Mouse (Mus musculus) telencephalon, adult 2 months (tissue): ENCODE results near the gene Otud7b.

Source experiments
- DNase-seq: peaks from one replicate; pipeline ENCODE4 v3.0.0-alpha.2; 2011; ENCODE audit warnings: low read depth, low spot score

The Otud7b gene

DNA sequence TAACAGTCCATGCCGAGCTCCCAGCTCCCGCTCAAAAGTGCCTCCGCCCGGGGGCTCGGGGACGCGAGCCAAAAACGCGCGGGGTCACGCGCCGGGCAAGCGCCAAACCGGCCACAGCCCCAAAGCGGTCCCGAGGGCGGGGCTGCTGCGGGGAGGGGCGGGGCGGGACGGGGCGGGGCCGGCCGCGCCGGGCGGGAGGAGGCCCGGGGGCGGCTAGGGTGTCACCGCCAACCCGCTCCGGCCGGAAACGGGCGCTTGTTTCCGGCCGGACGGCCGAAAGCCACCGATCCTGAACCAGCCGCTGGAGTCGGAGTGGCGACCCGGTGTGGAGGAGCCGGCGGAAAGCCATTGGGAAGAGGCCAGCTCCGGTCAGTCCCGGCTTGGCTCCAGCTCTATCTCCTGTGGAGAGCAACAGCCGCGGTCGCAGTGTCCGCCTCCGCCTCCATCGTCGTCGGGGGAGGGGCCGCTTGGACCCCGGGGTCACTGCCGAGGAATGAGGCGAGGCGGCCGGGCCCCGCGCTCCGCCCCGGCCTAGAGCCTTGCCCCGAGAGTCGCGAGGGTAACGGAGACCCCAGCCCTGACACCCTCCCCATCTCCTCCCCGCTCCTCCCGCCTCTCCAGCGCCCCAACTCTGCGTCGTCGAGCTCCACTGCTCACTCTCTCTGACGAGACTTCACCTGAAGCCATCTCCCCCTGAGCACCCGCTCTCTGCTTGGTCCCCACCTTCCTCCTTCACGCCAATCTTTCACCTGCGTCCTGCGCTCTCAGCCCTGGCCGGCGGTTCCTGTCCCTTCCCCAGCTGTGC, at the start of gene Otud7b:
Gene Otud7b (plus strand): TSS at position 267 of the 805 bp plus-strand sequence.
- DNase-seq = no peak

DNA sequence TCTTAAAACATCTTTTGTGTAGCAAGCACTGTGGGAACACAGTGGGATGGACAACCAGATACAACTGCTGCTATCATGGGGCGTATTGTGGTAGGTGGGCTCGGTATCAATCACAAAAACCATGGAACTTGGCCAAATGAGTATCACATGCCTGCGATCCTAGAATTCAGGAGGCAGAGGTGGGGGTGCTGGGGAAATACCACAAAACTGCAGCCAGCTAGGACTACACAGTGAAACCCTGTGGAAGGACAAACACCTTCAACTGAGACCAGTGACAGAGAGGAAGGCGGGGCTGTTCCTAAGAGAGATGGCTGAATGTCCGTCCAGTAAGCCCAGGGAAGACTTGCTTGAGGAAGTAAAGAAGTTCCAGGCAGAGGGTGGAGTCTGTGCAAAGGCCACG, 49.0 kb upstream of the Otud7b start:
- no peak for DNase-seq

DNA sequence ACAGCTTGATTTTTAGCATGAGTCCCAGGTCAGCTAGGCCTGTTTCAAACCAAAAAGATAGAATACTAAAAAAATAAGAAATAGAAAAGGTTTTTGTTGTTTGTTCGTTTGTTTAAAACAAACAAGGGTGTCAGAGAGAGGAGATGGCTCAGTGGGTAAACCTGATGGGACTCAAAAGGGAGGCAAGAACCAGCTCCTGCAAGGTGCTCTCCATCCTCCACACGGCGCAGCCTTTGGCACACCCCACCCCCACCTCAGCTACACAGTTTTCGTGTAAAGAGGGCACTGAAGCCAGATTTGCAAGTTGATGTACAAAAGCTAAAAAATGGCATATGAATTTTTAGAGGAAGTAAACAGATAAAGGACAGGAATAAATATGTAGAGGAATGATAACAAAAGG, 48.3 kb upstream of the Otud7b start:
- DNase-seq = no peak

DNA sequence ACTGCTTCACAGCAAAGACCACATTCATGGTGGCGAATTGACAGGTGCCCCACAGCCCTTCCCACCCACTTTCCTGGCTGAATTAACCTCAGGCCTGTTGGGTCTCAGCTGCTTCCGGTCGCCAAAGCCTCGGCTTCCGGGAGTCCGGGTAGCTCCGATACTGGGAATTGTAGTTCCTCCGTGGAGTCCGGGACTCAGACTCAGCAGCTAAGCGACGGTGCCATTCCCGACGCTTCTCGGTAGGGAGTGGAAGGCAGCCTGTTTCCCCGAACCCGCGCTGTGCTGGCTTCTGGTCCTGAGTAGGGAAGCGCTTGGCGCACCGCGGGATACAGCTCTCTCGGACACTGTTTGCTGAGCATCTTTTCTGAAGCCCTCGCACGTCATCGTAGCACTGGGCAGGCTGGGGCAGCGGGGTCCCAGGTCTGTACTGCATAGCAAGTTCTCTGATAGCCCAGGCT, 46.6 kb upstream of the Otud7b start:
- peak; percentile 91 for DNase-seq

DNA sequence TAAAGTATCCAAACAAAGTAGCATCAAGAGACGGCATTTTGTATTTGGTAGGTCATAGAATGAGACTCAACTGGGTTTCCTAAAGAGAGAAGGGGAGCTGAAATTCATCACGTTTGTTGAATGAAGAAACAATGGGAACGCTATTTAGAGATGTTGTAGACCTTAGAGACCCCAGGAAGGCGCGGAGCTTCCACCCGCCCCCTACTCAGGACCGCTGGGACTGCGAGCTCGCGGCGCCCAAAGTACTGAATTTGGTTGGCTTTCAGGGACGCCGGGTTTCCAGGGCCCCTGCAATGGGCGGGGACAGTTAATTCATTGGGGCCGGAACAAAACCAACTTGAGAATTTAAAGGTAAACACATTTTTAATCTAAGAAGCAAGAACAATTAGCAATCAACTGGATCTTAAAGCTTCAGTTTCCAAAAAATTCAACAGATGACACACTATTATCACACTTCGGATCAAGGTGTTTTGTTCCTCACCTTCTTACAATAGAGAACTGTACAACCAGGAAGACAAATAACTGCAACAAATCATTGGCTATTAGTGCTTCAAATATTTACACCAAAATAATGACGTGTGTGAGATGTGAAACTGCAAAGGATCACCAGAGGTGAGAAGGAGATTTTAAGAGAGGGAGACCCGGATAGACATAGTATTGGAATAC, 46.0 kb upstream of the Otud7b start, which contains the start of gene Vps45:
Gene Vps45 (minus strand): TSS at position 236 of the 666 bp plus-strand sequence.
- peak; percentile 70 for DNase-seq

DNA sequence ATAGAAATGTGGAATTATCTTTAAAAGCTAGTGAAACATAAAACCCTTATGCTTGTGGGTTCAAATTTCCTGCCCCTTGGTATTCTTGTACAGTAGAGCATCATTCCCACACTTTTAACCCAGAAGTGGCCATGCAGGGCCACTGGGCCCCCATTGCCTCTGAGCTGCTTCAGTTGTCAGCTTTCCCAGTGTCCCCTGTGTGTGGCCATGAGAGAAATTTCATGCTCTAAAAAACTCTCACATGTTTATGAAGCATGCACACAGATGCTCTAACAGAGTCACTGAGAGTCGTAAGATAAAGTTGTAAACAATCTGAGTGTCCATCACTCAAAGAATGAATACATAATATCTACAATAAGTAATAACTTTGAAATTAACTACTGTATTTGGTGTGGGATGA, 44.2 kb upstream of the Otud7b start:
- no peak for DNase-seq

DNA sequence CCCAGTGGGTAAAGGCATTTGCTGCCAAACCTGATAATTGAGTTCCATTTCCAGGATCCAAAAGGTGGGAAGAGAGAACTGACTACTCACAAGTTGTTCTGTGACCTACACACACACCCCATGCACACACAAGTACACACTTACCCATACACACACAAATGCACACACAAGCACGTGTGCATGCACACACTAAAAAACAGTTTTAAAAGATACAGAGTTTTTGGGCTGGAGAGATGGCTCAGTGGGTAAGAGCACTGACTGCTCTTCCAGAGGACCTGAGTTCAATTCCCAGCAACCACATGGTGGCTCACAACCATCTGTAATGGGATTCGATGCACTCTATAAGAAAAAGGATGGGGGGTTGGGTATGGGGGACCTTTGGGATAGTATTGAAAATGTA, 41.0 kb upstream of the Otud7b start:
- DNase-seq = no peak

DNA sequence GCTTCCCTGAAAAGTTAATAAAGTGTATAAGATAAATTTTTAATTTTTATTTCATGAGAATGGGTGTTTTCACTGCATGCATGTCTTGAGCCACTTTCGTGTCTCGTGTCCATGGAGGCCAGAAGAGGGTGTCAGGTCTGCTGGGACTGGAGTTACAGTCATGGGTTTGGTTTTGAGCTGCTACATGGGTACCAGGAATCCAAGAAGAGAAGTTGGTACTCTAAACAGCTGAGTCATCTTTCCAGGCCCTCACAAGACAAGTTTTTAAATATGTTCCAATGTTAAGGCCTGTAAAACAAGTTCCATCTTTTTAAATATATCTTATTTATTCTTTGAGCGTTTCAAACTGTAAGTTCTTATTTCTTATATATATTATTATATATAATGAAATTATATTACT, 40.1 kb upstream of the Otud7b start:
- DNase-seq = no peak

DNA sequence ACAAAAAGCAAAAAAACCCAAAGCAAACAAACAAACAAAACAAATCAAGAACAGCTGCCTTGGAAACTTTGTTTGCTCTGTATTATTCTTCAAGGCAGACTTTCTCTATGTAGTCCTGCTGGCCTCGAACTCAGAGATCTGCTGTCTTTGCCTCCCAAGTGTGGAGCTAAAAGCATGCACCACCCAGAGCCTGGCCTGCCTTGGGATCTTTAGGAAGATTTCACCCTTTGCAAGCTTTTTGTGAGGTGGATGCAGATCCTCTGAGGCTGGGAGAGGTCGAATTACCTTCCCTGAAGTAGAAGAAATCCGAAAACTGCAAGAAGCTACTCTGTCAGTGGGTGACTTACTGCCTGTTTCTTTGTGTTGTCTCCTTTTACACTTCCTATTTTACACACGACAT, 39.2 kb upstream of the Otud7b start:
- DNase-seq = no peak

DNA sequence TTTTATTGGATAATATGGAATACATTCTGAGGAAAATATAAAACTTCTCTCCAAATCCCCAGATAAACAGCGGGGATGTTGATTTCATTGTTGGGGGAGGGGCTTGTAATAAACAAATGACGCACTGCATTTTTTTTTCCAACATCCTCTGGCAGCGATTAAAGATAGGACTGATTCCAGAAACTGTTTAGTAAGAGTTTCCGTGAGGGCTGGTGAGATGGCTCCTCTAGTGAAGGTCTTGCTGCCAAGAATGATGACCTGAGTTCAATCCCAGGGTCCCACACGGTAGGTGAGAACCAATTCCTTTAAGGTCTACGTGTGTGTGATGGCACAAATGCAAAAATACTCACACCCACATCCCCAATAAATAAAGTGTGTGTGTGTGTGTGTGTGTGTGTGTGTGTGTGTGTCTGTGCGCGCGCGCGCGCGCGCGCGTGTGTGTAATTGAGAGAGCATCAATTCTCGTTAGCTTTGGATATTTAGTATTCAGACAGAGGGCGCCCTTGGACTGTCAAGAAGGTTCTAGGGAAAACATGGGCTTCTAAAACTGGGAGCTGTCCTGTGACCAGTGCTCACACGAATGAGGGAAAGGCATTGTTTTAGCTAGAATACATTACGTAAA, 38.5 kb upstream of the Otud7b start:
- DNase-seq = peak; percentile 86

DNA sequence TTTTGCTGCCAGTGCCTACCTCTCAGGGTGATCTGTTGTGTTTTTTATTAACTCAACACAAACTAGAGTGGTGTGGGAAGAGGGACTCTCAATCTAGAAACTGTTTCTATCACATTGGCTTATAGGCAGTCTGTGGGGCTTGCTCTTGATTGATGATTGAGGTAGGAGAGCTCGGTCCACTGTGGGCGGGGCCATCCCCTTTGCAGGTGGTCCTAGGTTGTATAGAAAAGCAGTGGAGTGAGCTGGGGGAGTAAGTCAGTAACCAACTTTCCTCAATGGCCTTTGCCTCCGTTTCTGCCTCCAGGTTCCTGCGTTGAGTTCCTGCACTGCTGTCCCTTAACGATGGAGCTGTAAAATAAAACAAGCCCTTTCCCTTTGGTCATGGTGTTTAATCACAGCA, 37.6 kb upstream of the Otud7b start:
- DNase-seq = no peak

DNA sequence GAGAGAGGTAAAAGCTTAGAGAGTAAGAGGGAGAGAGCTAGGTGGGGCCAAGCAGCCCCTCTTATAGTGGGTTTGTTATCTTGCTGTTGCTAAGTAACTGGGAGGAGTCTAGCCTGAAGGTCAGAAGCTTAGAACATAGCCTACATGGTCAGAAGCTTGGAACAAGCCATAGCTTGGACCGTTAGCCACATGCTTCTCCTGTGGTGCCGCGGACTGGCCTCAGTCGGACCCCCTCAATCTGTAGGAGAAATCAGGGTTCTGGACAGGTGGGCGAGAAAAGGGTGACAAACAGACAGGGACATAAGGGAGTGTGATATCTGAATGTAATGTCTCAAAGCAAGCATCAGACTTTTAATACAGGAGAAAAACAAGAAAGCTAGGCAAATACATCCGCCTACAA, 35.3 kb upstream of the Otud7b start:
- no peak for DNase-seq

DNA sequence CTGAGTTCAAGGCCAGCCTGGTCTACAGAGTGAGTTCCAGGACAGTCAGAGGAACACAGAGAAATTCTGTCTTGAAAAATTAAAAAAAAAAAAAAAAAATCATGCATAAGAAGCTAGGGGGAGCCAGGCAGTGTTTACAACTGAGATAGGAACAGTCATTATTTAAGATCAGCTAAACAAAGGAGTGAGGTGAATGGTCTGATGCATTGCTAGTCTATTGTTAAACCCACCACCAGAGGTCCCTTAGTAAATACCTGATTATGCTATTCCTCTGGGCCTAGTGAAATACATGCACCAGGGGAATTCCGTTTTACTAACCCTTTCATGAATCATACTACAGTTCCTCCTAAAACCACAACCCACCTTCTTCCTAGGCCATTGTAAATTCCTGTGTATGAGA, 34.8 kb upstream of the Otud7b start:
- no peak for DNase-seq

DNA sequence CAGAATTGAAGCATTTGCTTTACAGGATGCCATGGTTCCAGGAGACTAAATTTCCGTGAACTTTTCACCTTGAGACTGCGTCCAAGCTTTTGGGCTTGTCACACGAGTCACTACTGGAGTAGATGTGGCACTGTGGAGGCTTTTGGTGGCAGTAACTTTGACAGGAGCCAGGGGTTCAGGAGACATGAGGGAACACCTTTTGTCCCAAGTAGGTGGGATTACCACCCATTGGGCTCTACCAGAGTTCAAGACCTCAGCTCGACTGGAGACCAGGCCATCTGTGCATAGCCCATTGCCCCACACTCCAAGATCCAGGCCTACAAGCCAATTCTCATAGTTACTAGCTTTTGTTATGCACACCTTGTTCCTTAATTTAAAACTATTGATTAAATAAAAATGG, 34.1 kb upstream of the Otud7b start:
- DNase-seq = no peak

DNA sequence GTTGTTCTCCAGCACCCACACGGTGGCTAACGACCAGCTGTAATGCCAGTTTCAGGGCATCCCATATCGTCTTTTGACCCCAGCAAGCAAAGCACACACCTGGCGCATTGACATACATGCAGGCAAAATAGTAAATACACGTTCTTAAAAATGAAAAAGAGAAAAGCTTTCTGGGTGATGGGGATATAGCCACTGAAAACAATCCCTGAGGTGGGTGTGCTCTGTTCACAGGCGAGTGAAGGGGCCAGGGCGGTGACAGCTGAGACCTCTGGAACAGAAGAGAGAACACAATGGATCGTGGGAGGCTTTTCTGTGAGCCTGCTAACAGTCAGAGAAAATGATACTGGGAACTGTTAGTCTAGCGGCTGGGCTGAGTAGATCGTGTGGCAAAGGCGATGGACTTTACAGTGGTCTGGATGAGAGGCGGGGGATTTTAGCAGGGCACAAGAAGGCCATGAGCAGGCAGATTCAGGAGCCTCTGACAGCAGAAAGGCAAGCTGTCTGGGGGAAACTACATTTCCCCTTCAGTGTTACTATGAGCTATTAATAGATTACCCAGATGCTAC, 31.3 kb upstream of the Otud7b start:
- DNase-seq = no peak

DNA sequence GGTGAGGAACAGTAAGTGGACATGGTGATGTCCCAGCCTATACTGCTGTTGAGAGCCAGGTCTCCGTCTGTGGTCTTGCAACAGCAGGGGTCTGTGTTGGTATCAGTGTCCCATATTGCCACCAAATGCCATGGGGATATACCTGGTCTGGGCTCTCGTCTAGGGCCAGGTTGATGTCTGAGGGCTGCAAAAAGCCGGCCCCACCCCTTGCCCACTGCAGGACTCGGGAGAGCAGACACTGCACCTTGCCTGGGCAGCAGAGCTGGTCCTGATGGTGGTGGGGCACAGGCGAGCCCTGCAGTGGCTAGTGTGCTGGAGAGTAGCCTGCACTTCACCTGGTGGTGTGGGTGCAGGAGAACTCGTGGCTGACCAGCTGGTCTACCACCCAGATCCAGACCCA, 26.3 kb upstream of the Otud7b start:
- DNase-seq = no peak

DNA sequence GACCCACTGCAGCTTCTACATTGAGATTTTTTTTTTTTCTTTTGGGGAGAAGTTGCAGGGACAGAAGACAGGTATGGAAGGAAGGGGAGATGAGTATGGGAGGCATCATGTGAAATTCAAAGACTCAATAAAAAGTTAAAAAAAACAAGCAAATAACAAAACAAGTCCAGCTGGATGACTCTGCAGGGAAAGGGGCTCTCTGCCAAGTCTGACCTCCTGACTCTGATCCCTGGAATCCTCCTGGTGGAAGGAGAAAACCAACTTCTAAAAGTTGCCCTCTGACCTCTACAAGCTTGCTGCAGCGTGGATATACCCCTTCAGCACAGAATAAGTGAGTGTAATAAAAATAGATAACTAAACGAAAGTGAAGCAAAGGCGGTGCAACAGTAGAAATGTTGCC, 25.6 kb upstream of the Otud7b start:
- no peak for DNase-seq

DNA sequence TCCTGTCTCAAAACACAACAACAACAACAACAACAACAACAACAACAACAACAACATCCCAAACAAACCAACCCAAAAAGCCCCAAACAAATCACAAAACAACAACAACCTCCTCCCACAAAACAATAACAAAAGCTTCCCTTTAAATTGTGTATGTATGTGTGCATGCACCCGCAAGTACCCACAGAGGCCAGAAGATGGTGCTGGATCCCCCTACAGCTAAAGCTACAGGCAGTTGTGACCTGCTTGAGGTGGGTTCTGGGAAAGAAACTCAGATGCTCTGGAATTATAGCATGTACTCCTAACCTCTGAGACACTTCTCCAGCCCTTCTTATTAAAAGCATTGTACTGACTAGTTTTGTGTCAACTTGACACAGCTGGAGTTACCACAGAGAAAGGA, 23.3 kb upstream of the Otud7b start:
- DNase-seq = no peak

DNA sequence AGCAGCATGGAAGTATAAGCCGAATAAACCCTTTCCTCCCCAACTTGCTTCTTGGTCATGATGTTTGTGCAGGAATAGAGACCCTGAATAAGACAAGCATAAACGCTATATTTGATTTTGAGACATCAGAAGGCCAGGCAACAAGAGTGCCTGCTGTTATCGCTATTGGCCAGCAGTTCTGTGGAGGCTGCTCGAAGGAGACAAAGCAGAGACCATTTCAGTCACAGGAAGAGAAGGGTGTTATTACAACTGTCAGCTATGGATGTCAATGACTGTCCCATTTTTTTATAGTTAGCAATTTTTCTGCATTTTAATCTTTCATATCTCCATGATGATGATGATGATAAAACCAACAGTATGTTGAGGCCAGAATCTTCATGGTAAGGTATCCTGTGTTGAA, 22.7 kb upstream of the Otud7b start:
- no peak for DNase-seq

DNA sequence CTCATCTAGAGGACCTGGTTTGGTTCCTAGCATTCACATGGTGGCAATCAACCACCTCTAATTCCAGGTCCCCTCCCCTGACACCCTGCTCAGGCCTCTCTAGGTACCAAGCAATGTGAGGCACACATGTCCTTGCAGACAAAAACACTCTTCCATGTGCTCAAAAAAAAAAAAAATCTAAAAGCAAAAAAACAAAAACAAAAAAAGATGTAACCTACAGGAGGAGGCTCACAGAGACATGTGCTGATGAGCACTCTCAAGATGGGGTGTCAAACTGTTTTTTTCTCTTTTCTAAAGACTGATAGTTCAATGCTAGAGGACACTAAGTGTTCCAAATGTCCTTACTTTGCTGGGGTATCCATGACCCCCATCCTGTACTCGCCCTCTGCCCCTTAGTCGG, 22.2 kb upstream of the Otud7b start:
- DNase-seq = no peak

DNA sequence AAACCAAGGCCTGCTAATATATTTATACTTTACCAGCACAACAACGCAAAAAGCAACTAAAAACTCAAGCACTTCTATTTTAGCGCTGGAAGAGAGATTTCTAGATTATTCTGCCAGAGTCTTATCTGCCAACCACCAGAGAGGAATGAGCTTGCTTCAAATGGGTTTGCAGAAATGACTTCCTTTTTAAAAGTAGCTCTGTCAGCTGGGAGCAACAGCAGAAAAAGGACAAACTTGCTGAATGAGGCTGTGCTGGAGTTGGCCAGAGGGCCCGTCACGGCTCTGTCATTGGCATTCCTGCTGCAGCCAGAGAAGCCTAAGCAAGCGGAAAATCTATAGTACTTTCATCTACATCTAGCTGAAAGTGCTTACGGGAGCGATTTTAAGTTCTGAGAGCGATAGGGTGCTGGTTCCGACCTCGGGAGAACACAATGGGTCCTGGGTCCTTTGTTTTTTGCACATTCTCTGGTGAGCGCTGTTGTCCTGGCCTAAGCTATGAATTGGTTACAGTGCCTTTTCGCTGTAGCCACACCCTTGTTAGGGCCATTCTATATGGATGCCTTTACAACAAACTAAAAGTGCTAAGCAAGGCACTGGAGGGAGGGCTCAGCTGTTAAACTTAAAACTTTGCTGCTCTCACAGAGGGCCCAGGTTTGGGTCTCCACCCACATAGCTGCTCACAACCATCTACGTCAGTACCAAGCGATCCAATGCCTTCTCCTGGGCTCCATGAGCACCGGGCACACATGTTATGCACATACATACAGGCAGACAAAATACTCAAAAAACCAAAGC, 21.4 kb upstream of the Otud7b start:
- DNase-seq = no peak
